Mouse (Mus musculus): Measurements from ENCODE around the gene Ngrn.

GRCm38 (mm10) chr7:80267764-80268163, 6.7 kb downstream of the Ngrn start:
- TF ChIP-seq CTCF (IDR thresholded peaks at IDR 0.05; ENCODE audit: low read depth) (no peak), EP300 (IDR thresholded peaks at IDR 0.05; ENCODE audit: low read depth) (no peak)

Measured in liver, postnatal 0 days (tissue).